Mouse (Mus musculus): ENCODE measurements around the gene Dysf. TPM values are rescaled to one million over a fixed set of nuclear protein-coding genes. Genes with fewer than 3 reads are reported as not detected.

Gene Dysf
- polyA plus RNA-seq, 1 experiment = not detected

DNA sequence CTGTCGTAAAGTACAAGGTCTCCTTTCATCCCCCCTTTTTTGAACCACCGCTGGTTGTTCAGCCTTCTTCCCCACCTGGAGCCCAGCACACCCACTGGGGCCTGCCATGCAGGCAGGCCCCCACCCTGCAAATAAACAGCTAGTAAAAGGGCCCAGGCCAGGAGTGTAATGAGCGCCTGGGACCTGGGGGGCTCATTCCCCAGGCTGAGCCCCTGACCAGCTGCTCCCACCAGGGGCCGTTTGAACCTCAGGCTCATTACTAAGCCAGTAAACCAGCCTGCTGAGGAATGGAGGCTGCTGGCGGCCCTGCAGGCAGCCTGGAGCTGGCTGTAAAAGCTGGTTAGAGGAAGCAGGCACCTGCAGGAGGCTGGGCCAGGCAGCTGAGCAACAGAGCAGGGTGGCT lies 189.4 kb downstream of the Dysf start:
- WGBS = 79% methylated on average over 5 of the region's 5 CpGs
- 0 out of 2 replicates have a peak, but pooled peaks cover 4% of the 10 kb centered on the region for H3K4me1 ChIP-seq (ENCODE audit: control insufficient read depth, insufficient read depth, low read length)
- no peak overlapping the region for H3K27ac ChIP-seq (ENCODE audit: insufficient read depth, low read depth, low read length)
- no peak for TF ChIP-seq CTCF (IDR thresholded peaks at IDR 0.05; ENCODE audit: insufficient read depth, low read depth, low read length)
- TF ChIP-seq POLR2A (IDR thresholded peaks at IDR 0.05; ENCODE audit: insufficient read depth, low read depth, low read length) = no peak
- no peak overlapping the region for H3K4me3 ChIP-seq (ENCODE audit: insufficient read depth, low read depth, low read length)

DNA sequence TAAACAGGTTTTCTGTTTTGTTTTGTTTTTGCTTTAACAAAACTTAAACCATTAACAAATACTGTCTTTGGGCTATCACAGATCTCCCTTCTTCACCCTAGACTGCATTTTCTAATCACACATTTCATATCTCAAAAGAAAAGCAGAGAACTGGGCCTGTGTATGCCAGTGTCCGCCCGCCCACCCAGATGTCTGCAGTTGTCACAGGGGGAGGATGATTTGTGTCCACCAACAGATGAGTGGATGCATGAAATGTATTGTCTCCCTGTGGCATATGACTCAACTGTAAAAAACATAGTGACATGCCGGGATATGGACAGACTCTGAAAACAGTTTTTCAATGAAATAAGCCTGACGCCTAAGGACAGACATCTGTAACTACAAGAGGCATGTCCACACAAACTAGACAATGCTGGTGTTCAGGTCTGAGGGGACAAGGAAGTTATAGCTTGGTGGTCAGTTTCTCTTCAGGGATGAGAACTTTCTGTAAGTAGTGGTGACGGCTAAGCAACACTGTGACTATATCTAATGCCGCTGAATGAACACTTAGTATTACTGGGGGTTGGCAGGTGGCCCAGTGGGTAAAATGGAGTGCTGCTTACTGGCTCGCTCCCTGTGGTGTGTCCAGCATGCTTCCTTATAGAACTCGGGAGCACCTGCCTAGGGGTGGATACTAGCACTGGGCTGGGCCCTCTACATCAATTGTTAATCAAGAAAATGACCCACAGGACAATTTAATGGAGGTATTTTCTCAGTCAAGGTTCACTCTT lies 193.5 kb downstream of the Dysf start:
- Histone ChIP-seq H3K27ac (ENCODE audit: insufficient read depth, low read depth, low read length) (no peak overlapping the region), H3K4me1 (ENCODE audit: control insufficient read depth, insufficient read depth, low read length) (peaks cover 7% of the 10 kb centered on the region), H3K4me3 (ENCODE audit: insufficient read depth, low read depth, low read length) (no peak overlapping the region)
- TF ChIP-seq POLR2A (IDR thresholded peaks at IDR 0.05; ENCODE audit: insufficient read depth, low read depth, low read length) (no peak), CTCF (IDR thresholded peaks at IDR 0.05; ENCODE audit: insufficient read depth, low read depth, low read length) (no peak)
- WGBS = 87% methylated on average over 8 of the region's 8 CpGs

DNA sequence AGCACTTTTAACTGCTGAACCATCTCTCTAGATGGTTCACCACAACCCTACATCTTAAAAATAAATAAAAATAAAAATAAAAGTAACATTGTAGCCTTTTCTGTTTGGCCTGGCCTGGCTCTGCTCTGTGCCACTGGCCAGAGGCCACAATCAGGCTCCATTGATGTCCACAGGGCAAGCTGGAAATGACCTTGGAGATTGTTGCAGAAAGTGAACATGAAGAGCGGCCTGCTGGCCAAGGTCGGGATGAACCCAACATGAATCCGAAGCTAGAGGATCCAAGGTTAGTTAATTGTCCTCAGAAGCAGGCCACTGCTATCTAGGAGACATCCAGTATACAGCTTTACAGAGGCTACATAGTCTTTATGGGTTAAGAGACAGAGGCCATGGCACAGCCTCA lies 197.2 kb downstream of the Dysf start:
- WGBS = 94% methylated on average over 3 of the region's 3 CpGs
- Histone ChIP-seq H3K4me3 (ENCODE audit: insufficient read depth, low read depth, low read length) (no peak overlapping the region), H3K27ac (ENCODE audit: insufficient read depth, low read depth, low read length) (no peak overlapping the region), H3K4me1 (ENCODE audit: control insufficient read depth, insufficient read depth, low read length) (peaks cover 3% of the 10 kb centered on the region)
- TF ChIP-seq CTCF (IDR thresholded peaks at IDR 0.05; ENCODE audit: insufficient read depth, low read depth, low read length) (no peak), POLR2A (IDR thresholded peaks at IDR 0.05; ENCODE audit: insufficient read depth, low read depth, low read length) (no peak)

DNA sequence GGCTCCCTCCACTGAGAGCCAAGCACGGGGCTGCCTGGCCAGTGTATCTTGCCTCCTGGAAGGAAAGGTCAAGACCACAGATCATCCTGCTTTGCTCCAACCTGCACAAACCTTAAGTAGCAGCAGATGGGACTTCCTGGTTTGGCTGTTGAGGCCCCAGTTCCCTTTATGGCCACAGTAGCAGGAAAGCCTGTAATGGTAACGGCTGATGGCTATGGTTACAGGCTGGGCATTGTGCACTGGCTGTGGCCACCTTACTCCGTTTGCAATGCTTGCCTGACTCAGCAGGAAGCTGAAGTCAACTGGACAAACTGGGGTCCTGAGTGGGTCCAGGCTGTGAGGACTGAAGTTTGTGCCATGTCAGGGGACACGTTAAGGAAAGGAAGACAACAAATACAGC lies 200.2 kb downstream of the Dysf start:
- WGBS = 94% methylated on average over 4 of the region's 4 CpGs
- Histone ChIP-seq H3K4me3 (ENCODE audit: insufficient read depth, low read depth, low read length) (no peak overlapping the region), H3K4me1 (ENCODE audit: control insufficient read depth, insufficient read depth, low read length) (peaks cover 3% of the 10 kb centered on the region), H3K27ac (ENCODE audit: insufficient read depth, low read depth, low read length) (no peak overlapping the region)
- no peak for TF ChIP-seq CTCF (IDR thresholded peaks at IDR 0.05; ENCODE audit: insufficient read depth, low read depth, low read length)
- TF ChIP-seq POLR2A (IDR thresholded peaks at IDR 0.05; ENCODE audit: insufficient read depth, low read depth, low read length) = no peak

DNA sequence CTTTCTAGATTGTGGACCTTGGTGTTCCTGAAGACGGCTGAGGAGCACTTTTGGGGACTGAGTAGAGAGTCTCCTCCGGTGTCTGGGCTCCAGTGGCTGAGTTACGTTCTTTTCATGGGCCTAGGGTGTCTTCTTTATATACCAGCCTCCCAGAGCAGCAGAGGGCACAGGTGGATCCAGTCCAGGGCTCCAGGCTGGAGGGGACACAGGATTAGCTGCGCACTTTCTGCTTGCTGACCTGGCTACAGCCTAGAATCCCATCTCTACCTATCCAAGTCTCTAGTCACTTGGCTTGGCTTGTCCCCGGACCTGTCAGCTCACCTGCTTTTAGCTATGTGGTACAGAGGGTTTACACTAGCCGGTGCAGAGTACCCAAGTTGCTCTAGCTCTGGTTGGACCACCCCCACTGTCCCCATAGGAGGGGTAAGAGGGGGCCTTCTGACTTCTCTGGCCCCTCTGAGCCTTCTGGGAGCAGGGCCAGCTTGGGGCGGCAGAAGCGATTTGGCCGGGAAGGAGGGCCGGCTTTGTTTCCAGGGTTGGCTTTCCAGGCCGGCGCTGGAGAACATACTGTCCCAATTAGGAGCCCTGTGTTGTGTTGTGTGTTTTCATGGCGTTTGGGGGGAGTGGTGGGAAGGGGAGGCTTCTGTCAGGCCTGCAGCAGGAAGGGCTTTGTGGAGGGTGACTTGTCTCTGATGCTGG lies 201.5 kb downstream of the Dysf start:
- TF ChIP-seq POLR2A (IDR thresholded peaks at IDR 0.05; ENCODE audit: insufficient read depth, low read depth, low read length) (no peak), CTCF (IDR thresholded peaks at IDR 0.05; ENCODE audit: insufficient read depth, low read depth, low read length) (no peak)
- H3K4me1 ChIP-seq (ENCODE audit: control insufficient read depth, insufficient read depth, low read length) = no peaks in the 10 kb centered on the region
- WGBS = 64% methylated on average over 13 of the region's 13 CpGs
- H3K27ac ChIP-seq (ENCODE audit: insufficient read depth, low read depth, low read length) = no peak overlapping the region
- no peak overlapping the region for H3K4me3 ChIP-seq (ENCODE audit: insufficient read depth, low read depth, low read length)

DNA sequence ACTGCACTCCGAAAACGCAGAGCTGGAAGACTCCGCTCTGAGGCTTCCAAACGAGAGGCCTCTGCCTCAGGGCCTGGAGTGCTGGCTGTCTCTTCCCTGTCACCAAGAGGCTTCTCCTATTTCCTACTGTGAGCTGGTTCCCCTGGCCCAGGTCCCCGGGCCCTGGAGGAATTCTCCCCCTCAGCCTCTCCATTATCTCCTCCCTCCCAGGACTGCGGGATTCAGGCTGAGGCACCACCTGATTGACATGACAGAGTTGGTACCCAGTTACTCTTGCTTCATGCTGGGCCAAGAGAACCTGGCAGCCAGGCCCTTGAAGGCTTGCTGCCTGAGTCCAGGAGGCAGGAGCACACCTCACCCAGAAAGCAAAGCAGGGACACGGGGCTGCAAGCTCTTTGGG lies 203.1 kb downstream of the Dysf start:
- TF ChIP-seq POLR2A (IDR thresholded peaks at IDR 0.05; ENCODE audit: insufficient read depth, low read depth, low read length) (no peak), CTCF (IDR thresholded peaks at IDR 0.05; ENCODE audit: insufficient read depth, low read depth, low read length) (no peak)
- H3K4me3 ChIP-seq (ENCODE audit: insufficient read depth, low read depth, low read length) = no peak overlapping the region
- no peaks in the 10 kb centered on the region for H3K4me1 ChIP-seq (ENCODE audit: control insufficient read depth, insufficient read depth, low read length)
- WGBS = 92% methylated on average over 7 of the region's 7 CpGs
- H3K27ac ChIP-seq (ENCODE audit: insufficient read depth, low read depth, low read length) = no peak overlapping the region

- WGBS = 88% methylated on average over 3 of the region's 3 CpGs
Measured at GRCm38 (mm10) chr6:84213101-84213500, 204.7 kb downstream of the Dysf start.

GRCm38 (mm10) chr6:84217216-84217933 lies 209.0 kb downstream of the Dysf start:
- H3K27ac ChIP-seq (ENCODE audit: insufficient read depth, low read depth, low read length) = no peak overlapping the region
- H3K4me3 ChIP-seq (ENCODE audit: insufficient read depth, low read depth, low read length) = no peak overlapping the region
- H3K4me1 ChIP-seq (ENCODE audit: control insufficient read depth, insufficient read depth, low read length) = no peaks in the 10 kb centered on the region
- no peak for TF ChIP-seq POLR2A (IDR thresholded peaks at IDR 0.05; ENCODE audit: insufficient read depth, low read depth, low read length)
- TF ChIP-seq CTCF (IDR thresholded peaks at IDR 0.05; ENCODE audit: insufficient read depth, low read depth, low read length) = no peak
- WGBS = 70% methylated on average over 1 of the region's 1 CpGs

More at GRCm38 (mm10) chr6:84213101-84213500, 204.7 kb downstream of the Dysf start:
- H3K4me1 ChIP-seq (ENCODE audit: control insufficient read depth, insufficient read depth, low read length) = no peaks in the 10 kb centered on the region
- no peak for TF ChIP-seq CTCF (IDR thresholded peaks at IDR 0.05; ENCODE audit: insufficient read depth, low read depth, low read length)
- TF ChIP-seq POLR2A (IDR thresholded peaks at IDR 0.05; ENCODE audit: insufficient read depth, low read depth, low read length) = no peak
- no peak overlapping the region for H3K27ac ChIP-seq (ENCODE audit: insufficient read depth, low read depth, low read length)
- no peak overlapping the region for H3K4me3 ChIP-seq (ENCODE audit: insufficient read depth, low read depth, low read length)

DNA sequence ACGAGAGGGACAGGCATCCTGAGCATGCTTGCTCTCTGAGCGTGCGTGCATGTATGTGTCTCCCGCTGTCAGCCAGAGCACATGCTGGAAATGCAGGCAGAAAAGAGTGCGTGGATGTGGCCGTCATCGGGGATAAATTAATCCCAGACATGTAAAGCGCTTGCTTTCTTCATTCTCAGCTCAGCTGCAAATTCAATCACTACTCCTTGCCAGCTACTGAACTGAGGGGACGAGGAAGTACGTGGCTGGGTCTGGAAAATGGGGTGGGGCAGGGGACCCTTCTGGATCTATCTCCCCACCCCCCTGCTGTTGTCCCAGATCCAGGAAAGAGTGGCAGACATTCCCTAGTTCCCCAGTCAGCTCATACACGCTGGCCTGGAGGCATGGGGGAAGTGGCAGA lies 210.7 kb downstream of the Dysf start:
- no peak for TF ChIP-seq POLR2A (IDR thresholded peaks at IDR 0.05; ENCODE audit: insufficient read depth, low read depth, low read length)
- TF ChIP-seq CTCF (IDR thresholded peaks at IDR 0.05; ENCODE audit: insufficient read depth, low read depth, low read length) = no peak
- H3K4me3 ChIP-seq (ENCODE audit: insufficient read depth, low read depth, low read length) = no peak overlapping the region
- 89% methylated on average over 11 of the region's 11 CpGs for WGBS
- no peaks in the 10 kb centered on the region for H3K4me1 ChIP-seq (ENCODE audit: control insufficient read depth, insufficient read depth, low read length)
- H3K27ac ChIP-seq (ENCODE audit: insufficient read depth, low read depth, low read length) = no peak overlapping the region

All from olfactory bulb, adult 2 months (tissue).